Mouse (Mus musculus) kidney, adult 2 months (tissue): ENCODE results near the gene Tasp1.

ENCODE experiments used
- CTCF ChIP-seq: fragments of 200-500 bp; conservative IDR thresholded peaks from 2 replicates; pipeline ENCODE4 v1.5.1; 2011; ENCODE audit warnings: low read depth, mild to moderate bottlenecking, control low read depth, low read length, moderate library complexity, mixed read lengths; ENCODE audit not compliant: insufficient read depth, insufficient read length
- POLR2A ChIP-seq: fragments of 200-500 bp; IDR thresholded peaks from one replicate; pipeline ENCODE4 v1.6.1; 2011; ENCODE audit warnings: low read depth, low read length, control low read depth

DNA sequence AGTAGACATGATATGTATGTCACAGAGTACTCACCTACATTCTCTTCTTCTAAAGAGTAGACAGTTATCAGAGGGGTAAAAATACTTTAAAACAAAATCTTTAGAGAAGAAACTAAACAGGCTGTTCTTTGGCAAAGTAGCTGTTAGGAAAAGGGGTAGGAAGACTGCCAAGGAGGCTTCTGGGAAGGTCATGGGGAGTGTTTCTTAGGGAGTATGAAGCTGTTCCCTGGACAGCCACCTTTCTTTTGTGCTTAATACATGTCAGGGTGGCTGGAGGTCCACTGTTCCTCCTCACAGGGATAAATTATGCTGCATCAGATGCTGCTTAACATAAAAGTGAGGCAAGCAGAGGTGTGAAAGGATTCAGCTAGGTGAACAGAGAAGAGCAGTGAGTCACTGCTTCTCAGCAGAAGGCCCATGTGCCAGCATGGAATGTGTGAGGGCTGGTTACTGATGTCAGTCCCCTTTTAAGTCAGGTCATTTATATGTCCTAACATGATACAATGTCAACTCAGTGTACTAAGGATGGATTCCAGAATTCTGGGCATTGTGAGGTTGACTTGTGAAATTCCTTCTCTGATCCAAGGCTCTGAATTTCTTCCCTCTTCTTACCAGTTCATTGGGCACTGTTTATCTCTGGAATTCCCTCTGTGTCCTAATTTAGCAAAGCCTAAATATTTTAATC is 175.1 kb downstream of the Tasp1 start:
- TF ChIP-seq CTCF (no peak), POLR2A (no peak)
